ENCODE assay signal across 12 mouse cellular contexts in the genomic region with DNA sequence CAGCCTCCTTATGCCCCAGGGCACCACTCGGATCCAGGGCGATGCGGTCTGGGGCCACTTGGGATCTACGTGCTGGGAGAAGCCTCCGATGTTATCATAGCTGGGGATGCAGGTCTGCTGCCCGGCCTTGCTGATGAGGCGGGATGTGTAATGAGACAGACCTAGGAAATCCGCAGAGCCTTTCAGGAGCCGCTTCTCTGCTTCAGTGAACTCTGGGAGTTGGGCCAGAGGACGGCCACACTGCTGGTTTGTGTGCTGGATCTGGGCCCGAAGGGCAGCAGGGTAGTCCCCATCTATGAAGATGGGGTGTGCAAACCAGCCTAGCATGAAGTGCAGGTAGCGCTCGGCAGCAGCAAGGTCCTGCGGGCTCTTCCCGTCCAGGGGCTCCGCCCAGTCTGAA. TPM values are rescaled to one million over a fixed set of nuclear protein-coding genes. Genes with fewer than 3 reads are reported as not detected.
DNase-seq lines count a peak whose midpoint lies in the region; ATAC-seq lines count a peak whose summit lies in the region.
"Had no signal": no experiment of that assay in that cellular context is flagged by ENCODE, and none has a peak within 500 bp of the region (broad histone marks: within the 10 kb centered on the region; RNA-seq: fewer than 3 reads in every experiment).

No protein-coding gene starts in this region.

- no peak overlapping the region for H3K4me3 ChIP-seq in midbrain, embryonic 14.5 days (replicated peaks; ENCODE audit: low read depth, low read length)
- H3K4me3 ChIP-seq in midbrain, embryonic 16.5 days (ENCODE audit: low read depth, low read length) = no peak overlapping the region
- no peak overlapping the region for H3K4me3 ChIP-seq in forebrain, embryonic 14.5 days (ENCODE audit: low read depth, low read length)
- H3K4me3 ChIP-seq: neural tube, embryonic 12.5 days had no signal

- no peak for ATAC-seq in midbrain, embryonic 14.5 days (ENCODE audit: low FRiP score, low TSS enrichment)
- ATAC-seq in midbrain, embryonic 16.5 days = no peak
- ATAC-seq in forebrain, embryonic 14.5 days = peak; percentile 77
- no peak for ATAC-seq in monocyte, adult 5-6 weeks (replicated peaks; ENCODE audit: insufficient number of reproducible peaks, low FRiP score, low TSS enrichment, poor library complexity, severe bottlenecking)
- ATAC-seq in granulocyte monocyte progenitor cell, adult 5-6 weeks (replicated peaks; ENCODE audit: poor library complexity, severe bottlenecking) = no peak

- H3K36me3 ChIP-seq in midbrain, embryonic 14.5 days (ENCODE audit: control insufficient read depth, insufficient read depth, low read length) = no peaks in the 10 kb centered on the region
- H3K36me3 ChIP-seq in midbrain, embryonic 16.5 days (ENCODE audit: control insufficient read depth, insufficient read depth, low read length) = no peaks in the 10 kb centered on the region
- no peaks in the 10 kb centered on the region for H3K36me3 ChIP-seq in forebrain, embryonic 14.5 days (ENCODE audit: control insufficient read depth, insufficient read depth, low read length)

- no peaks in the 10 kb centered on the region for H3K27me3 ChIP-seq in midbrain, embryonic 14.5 days (ENCODE audit: control insufficient read depth, insufficient read depth, low read length)
- no peaks in the 10 kb centered on the region for H3K27me3 ChIP-seq in midbrain, embryonic 16.5 days (ENCODE audit: control insufficient read depth, insufficient read depth, low read depth, low read length)
- no peaks in the 10 kb centered on the region for H3K27me3 ChIP-seq in forebrain, embryonic 14.5 days (replicated peaks; ENCODE audit: control insufficient read depth, insufficient read depth, low read length)
- H3K27me3 ChIP-seq: neural tube, embryonic 12.5 days had no signal

- H3K27ac ChIP-seq in midbrain, embryonic 14.5 days (replicated peaks; ENCODE audit: low read depth, low read length) = no peak overlapping the region
- no peak overlapping the region for H3K27ac ChIP-seq in midbrain, embryonic 16.5 days (ENCODE audit: low read length)
- H3K27ac ChIP-seq in forebrain, embryonic 14.5 days (ENCODE audit: low read depth, low read length) = no peak overlapping the region
- H3K27ac ChIP-seq: neural tube, embryonic 12.5 days had no signal

- intact Hi-C loops in left cerebral cortex, postnatal 4 days (cut with DNase I) = no loop called here

- H3K4me1 ChIP-seq in midbrain, embryonic 14.5 days (ENCODE audit: control insufficient read depth, insufficient read depth, low read length) = no peaks in the 10 kb centered on the region
- H3K4me1 ChIP-seq in midbrain, embryonic 16.5 days (ENCODE audit: control insufficient read depth, insufficient read depth, low read length) = no peaks in the 10 kb centered on the region
- no peaks in the 10 kb centered on the region for H3K4me1 ChIP-seq in forebrain, embryonic 14.5 days (ENCODE audit: control insufficient read depth, insufficient read depth, low read length)
- H3K4me1 ChIP-seq: neural tube, embryonic 12.5 days had no signal

- no peak overlapping the region for H3K9ac ChIP-seq in midbrain, embryonic 14.5 days (replicated peaks; ENCODE audit: low read length)
- H3K9ac ChIP-seq in midbrain, embryonic 16.5 days (ENCODE audit: low read depth, low read length) = no peak overlapping the region
- H3K9ac ChIP-seq in forebrain, embryonic 14.5 days (ENCODE audit: low read length) = no peak overlapping the region
- H3K9ac ChIP-seq: lung, embryonic 14.5 days; neural tube, embryonic 12.5 days had no signal

- H3K9me3 ChIP-seq in midbrain, embryonic 14.5 days (ENCODE audit: control insufficient read depth, low read length) = no peaks in the 10 kb centered on the region
- H3K9me3 ChIP-seq in midbrain, embryonic 16.5 days (replicated peaks; ENCODE audit: control insufficient read depth, low read length, poor library complexity, severe bottlenecking) = peaks cover 4% of the 10 kb centered on the region; the same call in 1 of the 2 replicates
- H3K9me3 ChIP-seq in forebrain, embryonic 14.5 days (replicated peaks; ENCODE audit: control insufficient read depth, low read length) = no peaks in the 10 kb centered on the region; the same call in 1 of the 2 replicates
- H3K9me3 ChIP-seq: neural tube, embryonic 12.5 days had no signal

- no peak overlapping the region for H3K4me2 ChIP-seq in midbrain, embryonic 14.5 days (ENCODE audit: low read length)
- no peak overlapping the region for H3K4me2 ChIP-seq in midbrain, embryonic 16.5 days (ENCODE audit: low read length)
- H3K4me2 ChIP-seq in forebrain, embryonic 14.5 days (ENCODE audit: low read length) = peak overlapping the region; percentile 9; the same call in 1 of the 2 replicates
- H3K4me2 ChIP-seq: lung, embryonic 14.5 days; neural tube, embryonic 12.5 days had no signal

- peak; percentile 42 for DNase-seq in midbrain, embryonic 14.5 days
- peak; percentile 88 for DNase-seq in cerebellum, adult 11 months
- DNase-seq in forebrain, embryonic 14.5 days (ENCODE audit: low spot score) = peak; percentile 79
- peak; percentile 96 for DNase-seq in left cerebral cortex, postnatal 4 days
- no peak for DNase-seq in gastrocnemius, postnatal 4 days (ENCODE audit: low spot score in 2 of 2)
- DNase-seq: gastrocnemius, postnatal 25 days; layer of hippocampus, adult 9-11 months; lung, embryonic 14.5 days had no signal

- whole genome bisulfite sequencing in midbrain, embryonic 14.5 days = 89% methylated on average over 16 of the region's 16 CpGs
- WGBS in midbrain, embryonic 16.5 days = 86% methylated on average over 16 of the region's 16 CpGs
- 61% methylated on average over 16 of the region's 16 CpGs for WGBS in forebrain, embryonic 14.5 days

RNA-seq across cellular contexts. Expression of a gene that starts 24.2 kb away (rescaled TPM):
- polyA plus RNA-seq in midbrain, embryonic 14.5 days (2014; fragmentation: Nextera tagmentation; extraction: Ambion mirVana) = 0.12 TPM in 2 replicates
- polyA plus RNA-seq in midbrain, embryonic 16.5 days (2015; fragmentation: Nextera tagmentation; extraction: Ambion mirVana) = 0.05 and 0.50 TPM in 2 replicates
- 0.05 and 0.12 TPM in 2 replicates for polyA plus RNA-seq in forebrain, embryonic 14.5 days (2014; fragmentation: Nextera tagmentation; extraction: Ambion mirVana)
- total RNA-seq in left cerebral cortex, postnatal 4 days (2021) = 1 to 10 TPM in 1 of 2 experiments, under 1 TPM in 1; 0.79 to 1.0 TPM
- under 1 TPM; 0.13 to 0.17 TPM for total RNA-seq in gastrocnemius, postnatal 4 days (2021)
- total RNA-seq in monocyte, adult 5-6 weeks (2017) = not detected in 3 replicates
- total RNA-seq in granulocyte monocyte progenitor cell, adult 5-6 weeks (2014; fragmentation: Nextera tagmentation) = 0.13 and 0.19 TPM in 2 replicates
- total RNA-seq in granulocyte monocyte progenitor cell, adult 5-6 weeks (2017) = 0.15 and 0.22 TPM in 2 replicates
- total RNA-seq: gastrocnemius, postnatal 25 days had no signal

RNA-seq across cellular contexts. Expression of a gene that starts 55.6 kb away (rescaled TPM):
- polyA plus RNA-seq in midbrain, embryonic 14.5 days (2014; fragmentation: Nextera tagmentation; extraction: Ambion mirVana) = 41.3 and 77.8 TPM in 2 replicates
- 44.9 and 50.4 TPM in 2 replicates for polyA plus RNA-seq in midbrain, embryonic 16.5 days (2015; fragmentation: Nextera tagmentation; extraction: Ambion mirVana)
- polyA plus RNA-seq in forebrain, embryonic 14.5 days (2014; fragmentation: Nextera tagmentation; extraction: Ambion mirVana) = 121 and 131 TPM in 2 replicates
- total RNA-seq in left cerebral cortex, postnatal 4 days (2021) = 10 to 100 TPM; 24.0 to 26.0 TPM
- 10 to 100 TPM; 47.1 to 48.2 TPM for total RNA-seq in gastrocnemius, postnatal 4 days (2021)
- 50.1 to 76.0 TPM (median 57.7 TPM) in 3 replicates for total RNA-seq in monocyte, adult 5-6 weeks (2017)
- total RNA-seq in granulocyte monocyte progenitor cell, adult 5-6 weeks (2014; fragmentation: Nextera tagmentation) = 378 and 386 TPM in 2 replicates
- total RNA-seq in granulocyte monocyte progenitor cell, adult 5-6 weeks (2017) = 431 and 449 TPM in 2 replicates

Comparison
In these comparisons a context has a peak if more than half of its experiments do, and no peak if none do; other contexts are left out.
1. DNase-seq: peak in midbrain, embryonic 14.5 days (single experiment), cerebellum, adult 11 months (single experiment), forebrain, embryonic 14.5 days (single experiment) and left cerebral cortex, postnatal 4 days (single experiment); none in gastrocnemius, postnatal 4 days (0 of 2).